Mouse (Mus musculus) neural tube, embryonic 11.5 days (tissue): ENCODE measurements around the gene Tmigd3. TPM values are rescaled to one million over a fixed set of nuclear protein-coding genes. Genes with fewer than 3 reads are reported as not detected.

Experiments used
- ATAC-seq: fragments of 200-750 bp; cut with Nextera tagmentation; 2 replicates; pipeline ENCODE4 v1.8.0; 2017; ENCODE audit warnings: moderate number of reproducible peaks, mild to moderate bottlenecking, moderate TSS enrichment, moderate library complexity; ENCODE audit not compliant: insufficient read depth, low FRiP score, low TSS enrichment
- DNase-seq: peaks from one replicate; pipeline ENCODE4 v3.0.0-alpha.2; 2015; ENCODE audit warnings: low spot score
- H3K27ac ChIP-seq: fragments of 300-500 bp; sonication (generic); 2 replicates; pipeline ENCODE4 v1.5.1; 2014; ENCODE audit warnings: low read depth, mild to moderate bottlenecking, low read length
- H3K27me3 ChIP-seq: fragments of 300-500 bp; sonication (generic); 2 replicates; pipeline ENCODE4 v1.6.1; 2014; ENCODE audit warnings: mild to moderate bottlenecking, low read length, mixed read lengths; ENCODE audit not compliant: control insufficient read depth, insufficient read depth
- H3K36me3 ChIP-seq: fragments of 300-500 bp; sonication (generic); 2 replicates; pipeline ENCODE4 v1.6.1; 2014; ENCODE audit warnings: mild to moderate bottlenecking, low read length, moderate library complexity, mixed read lengths; ENCODE audit not compliant: control insufficient read depth, insufficient read depth
- H3K4me1 ChIP-seq: fragments of 300-500 bp; sonication (generic); 2 replicates; pipeline ENCODE4 v1.6.1; 2014; ENCODE audit warnings: low read length, mixed read lengths; ENCODE audit not compliant: control insufficient read depth, insufficient read depth
- H3K4me2 ChIP-seq: fragments of 300-500 bp; sonication (generic); 2 replicates; pipeline ENCODE4 v1.6.1; 2014; ENCODE audit warnings: low read depth, mild to moderate bottlenecking, moderate library complexity
- H3K4me3 ChIP-seq: fragments of 300-500 bp; sonication (generic); 2 replicates; pipeline ENCODE4 v1.5.1; 2014; ENCODE audit warnings: low read depth, low read length
- H3K9ac ChIP-seq: fragments of 300-500 bp; sonication (generic); 2 replicates; pipeline ENCODE4 v1.6.1; 2014; ENCODE audit warnings: mild to moderate bottlenecking, low read length
- H3K9me3 ChIP-seq: fragments of 300-500 bp; sonication (generic); 2 replicates; pipeline ENCODE4 v1.6.1; 2016; ENCODE audit warnings: low read length; ENCODE audit not compliant: control insufficient read depth
- WGBS: fragments of 180-500 bp; shearing (Covaris S2); extraction: QIAGEN DNeasy Blood & Tissue Kit; methylation state at CpG from one replicate; pipeline ENCODE4 v1.1.7; 2014; 5-methylcytosine and 5-hydroxymethylcytosine counted together
- polyA plus RNA-seq: library from polyadenylated mRNA; unstranded; fragments of >200 nt; fragmentation: Nextera tagmentation; extraction: Ambion mirVana; gene quantifications from 2 replicates; pipeline ENCODE4 v1.2.1, GENCODE M21; 2014

The Tmigd3 gene
- polyA plus RNA-seq, 1 experiment from 2014 or later: not detected

- DNase-seq: no peak
- Histone ChIP-seq H3K36me3 (no peaks in the 10 kb centered on the region), H3K27ac (no peak overlapping the region), H3K9me3 (no peaks in the 10 kb centered on the region), H3K4me2 (no peak overlapping the region), H3K27me3 (no peaks in the 10 kb centered on the region), H3K4me1 (no peaks in the 10 kb centered on the region), H3K4me3 (no peak overlapping the region), H3K9ac (no peak overlapping the region)
- WGBS: 79% methylated on average over 3 of the region's 3 CpGs
- no peak for ATAC-seq
Observed at GRCm38 (mm10) chr3:105838655-105839054, 32.0 kb upstream of the Tmigd3 start.

GRCm38 (mm10) chr3:105839836-105840235, 30.9 kb upstream of the Tmigd3 start:
- Histone ChIP-seq H3K4me3 (no peak overlapping the region), H3K9ac (no peak overlapping the region), H3K36me3 (no peaks in the 10 kb centered on the region), H3K27me3 (no peaks in the 10 kb centered on the region), H3K27ac (no peak overlapping the region), H3K4me1 (no peaks in the 10 kb centered on the region), H3K4me2 (no peak overlapping the region), H3K9me3 (no peaks in the 10 kb centered on the region)
- 90% methylated on average over 4 of the region's 4 CpGs for WGBS
- ATAC-seq: no peak
- no peak for DNase-seq

- DNase-seq (no peak), ATAC-seq (no peak)
- Histone ChIP-seq H3K4me1 (no peaks in the 10 kb centered on the region), H3K36me3 (no peaks in the 10 kb centered on the region), H3K27ac (no peak overlapping the region), H3K27me3 (no peaks in the 10 kb centered on the region), H3K4me3 (no peak overlapping the region), H3K9me3 (no peaks in the 10 kb centered on the region), H3K4me2 (no peak overlapping the region), H3K9ac (no peak overlapping the region)
- 66% methylated on average over 7 of the region's 7 CpGs for WGBS
Observed at GRCm38 (mm10) chr3:105846294-105847069, 24.2 kb upstream of the Tmigd3 start.

- Histone ChIP-seq H3K27ac (no peak overlapping the region), H3K36me3 (no peaks in the 10 kb centered on the region), H3K4me1 (no peaks in the 10 kb centered on the region), H3K9me3 (no peaks in the 10 kb centered on the region), H3K4me2 (no peak overlapping the region), H3K4me3 (no peak overlapping the region), H3K27me3 (no peaks in the 10 kb centered on the region), H3K9ac (no peak overlapping the region)
- ATAC-seq (no peak), DNase-seq (peak; percentile 17)
- WGBS: 48% methylated on average over 8 of the region's 8 CpGs
Observed at GRCm38 (mm10) chr3:105853781-105854180, 16.9 kb upstream of the Tmigd3 start.

GRCm38 (mm10) chr3:105854786-105855185, 15.9 kb upstream of the Tmigd3 start:
- no peak for DNase-seq
- Histone ChIP-seq H3K9ac (no peak overlapping the region), H3K27me3 (no peaks in the 10 kb centered on the region), H3K4me3 (no peak overlapping the region), H3K4me1 (no peaks in the 10 kb centered on the region), H3K9me3 (no peaks in the 10 kb centered on the region), H3K36me3 (no peaks in the 10 kb centered on the region), H3K4me2 (no peak overlapping the region), H3K27ac (no peak overlapping the region)
- WGBS: 74% methylated on average over 4 of the region's 4 CpGs
- no peak for ATAC-seq

DNA sequence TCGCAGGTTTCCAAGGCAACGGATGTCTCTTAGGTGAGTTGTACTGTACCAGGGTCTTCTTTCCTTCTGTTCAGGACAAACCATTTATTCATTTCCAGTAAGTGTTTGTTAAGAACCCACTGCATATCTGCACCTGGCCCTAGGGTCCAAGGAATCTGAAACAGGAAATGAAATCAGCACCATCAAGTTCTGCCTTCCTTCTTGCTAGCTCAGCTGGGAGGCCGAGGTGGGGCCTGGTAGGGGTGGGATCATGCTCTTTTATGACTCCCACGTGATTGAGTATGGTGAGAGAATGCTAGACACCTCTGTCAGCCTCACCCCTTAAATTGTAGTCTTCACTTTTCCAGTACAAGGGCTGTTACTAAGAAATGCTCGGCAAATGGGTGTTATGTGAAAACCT, 13.2 kb upstream of the Tmigd3 start:
- H3K4me1 ChIP-seq: no peaks in the 10 kb centered on the region
- no peak overlapping the region for H3K4me2 ChIP-seq
- ATAC-seq: no peak
- DNase-seq: no peak
- H3K4me3 ChIP-seq: no peak overlapping the region
- no peaks in the 10 kb centered on the region for H3K27me3 ChIP-seq
- H3K9me3 ChIP-seq: no peaks in the 10 kb centered on the region
- WGBS: 69% methylated on average over 5 of the region's 5 CpGs
- H3K36me3 ChIP-seq: no peaks in the 10 kb centered on the region
- no peak overlapping the region for H3K27ac ChIP-seq
- H3K9ac ChIP-seq: no peak overlapping the region

DNA sequence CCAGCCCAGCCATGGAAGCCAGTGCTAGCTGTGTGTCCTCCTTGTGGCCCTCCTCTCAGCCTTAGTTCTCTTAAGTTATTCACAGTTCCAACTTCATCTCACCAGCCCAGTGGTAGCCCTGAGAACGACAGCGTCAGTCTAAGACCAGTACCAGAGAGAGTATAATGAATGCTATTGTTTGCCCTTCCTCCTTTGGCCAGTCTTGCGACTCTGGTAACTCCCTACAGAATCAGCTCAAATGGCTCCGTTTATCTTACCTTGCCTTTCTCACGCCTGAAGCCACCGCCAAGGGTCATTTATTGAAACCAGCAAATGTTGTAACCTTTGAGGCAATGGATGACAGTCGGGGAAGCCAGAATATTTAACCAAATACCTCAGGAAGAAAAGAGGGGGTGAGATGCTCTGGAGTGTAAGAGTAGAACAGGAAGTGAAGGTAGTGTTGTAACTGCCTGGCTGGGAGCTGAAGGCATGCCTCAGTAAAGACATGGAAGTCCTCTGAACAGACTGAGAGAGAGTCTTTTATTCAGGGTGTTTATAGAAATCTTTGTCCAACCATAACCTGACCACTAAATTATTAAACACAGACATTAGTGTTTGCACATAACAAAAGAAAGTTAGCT, 8.8 kb upstream of the Tmigd3 start:
- Histone ChIP-seq H3K4me2 (no peak overlapping the region), H3K4me1 (no peaks in the 10 kb centered on the region), H3K9me3 (no peaks in the 10 kb centered on the region), H3K27me3 (no peaks in the 10 kb centered on the region), H3K36me3 (no peaks in the 10 kb centered on the region), H3K27ac (no peak overlapping the region), H3K9ac (no peak overlapping the region), H3K4me3 (no peak overlapping the region)
- WGBS: 53% methylated on average over 7 of the region's 7 CpGs
- ATAC-seq (no peak), DNase-seq (no peak)

DNA sequence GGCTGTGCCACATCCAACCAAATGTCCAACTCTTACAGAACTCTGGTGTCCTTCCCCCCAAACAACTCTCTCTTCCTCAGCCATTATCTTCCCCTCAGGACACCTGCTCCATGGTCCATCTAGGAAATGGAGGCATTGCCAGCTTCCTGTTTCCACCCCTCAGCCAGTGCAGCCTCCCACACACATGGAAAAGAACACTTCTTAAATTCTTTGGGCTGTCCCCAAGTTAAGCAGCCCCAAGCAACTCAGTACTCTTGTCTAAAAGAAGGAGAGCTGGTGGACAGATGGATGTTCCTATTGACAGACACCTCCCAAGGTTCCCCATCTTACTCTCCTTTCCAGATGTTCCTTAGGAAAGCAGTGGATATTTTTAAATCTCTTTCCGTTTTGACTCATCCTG, 6.6 kb upstream of the Tmigd3 start:
- H3K9ac ChIP-seq: no peak overlapping the region
- no peaks in the 10 kb centered on the region for H3K4me1 ChIP-seq
- ATAC-seq: no peak
- DNase-seq: no peak
- H3K9me3 ChIP-seq: no peaks in the 10 kb centered on the region
- no peak overlapping the region for H3K4me3 ChIP-seq
- H3K27me3 ChIP-seq: no peaks in the 10 kb centered on the region
- no peaks in the 10 kb centered on the region for H3K36me3 ChIP-seq
- H3K27ac ChIP-seq: no peak overlapping the region
- no peak overlapping the region for H3K4me2 ChIP-seq
- 73% methylated on average over 1 of the region's 1 CpGs for WGBS

GRCm38 (mm10) chr3:105865122-105865521, 5.6 kb upstream of the Tmigd3 start:
- ATAC-seq: no peak

More at GRCm38 (mm10) chr3:105865122-105865521, 5.6 kb upstream of the Tmigd3 start:
- Histone ChIP-seq H3K36me3 (no peaks in the 10 kb centered on the region), H3K4me2 (no peak overlapping the region), H3K27ac (no peak overlapping the region), H3K4me3 (no peak overlapping the region), H3K9me3 (no peaks in the 10 kb centered on the region), H3K9ac (no peak overlapping the region), H3K4me1 (no peaks in the 10 kb centered on the region), H3K27me3 (no peaks in the 10 kb centered on the region)
- WGBS: 85% methylated on average over 9 of the region's 9 CpGs
- no peak for DNase-seq
